Mouse (Mus musculus) MEL (cell line): ENCODE results near the gene Cdyl.

Experiments used
- BHLHE40 ChIP-seq: IDR thresholded peaks from 2 replicates; pipeline ENCODE4 v1.6.1; 2012; ENCODE audit warnings: low read depth, mild to moderate bottlenecking, inconsistent platforms, low read length, improper control_type of control experiment, borderline replicate concordance
- CTCF ChIP-seq, 3 experiments: IDR thresholded peaks in 2 of 3; conservative IDR thresholded peaks in 1 of 3; 2 replicates each; pipeline ENCODE4 v1.5.1; 2011 to 2012; ENCODE audit warnings: low read length in 3 of 3, low read depth in 2 of 3, mild to moderate bottlenecking in 2 of 3, improper control_type of control experiment in 1 of 3, inconsistent platforms in 1 of 3, mixed read lengths in 1 of 3, moderate library complexity in 1 of 3; ENCODE audit not compliant: control insufficient read depth in 1 of 3, insufficient read depth in 1 of 3, poor library complexity in 1 of 3, severe bottlenecking in 1 of 3
- EP300 ChIP-seq, 2 experiments: IDR thresholded peaks; 2 replicates each; pipeline ENCODE4 v1.6.1; 2011; ENCODE audit warnings: improper control_type of control experiment in 2 of 2, low read length in 2 of 2, low read depth in 1 of 2, mild to moderate bottlenecking in 1 of 2
- KAT2A ChIP-seq: conservative IDR thresholded peaks from 2 replicates; pipeline ENCODE4 v1.6.1; 2012; ENCODE audit warnings: low read depth, low read length, improper control_type of control experiment, inconsistent platforms
- MYB ChIP-seq: IDR thresholded peaks from 2 replicates; pipeline ENCODE4 v1.6.1; 2011; ENCODE audit warnings: mild to moderate bottlenecking, low read depth, low read length, improper control_type of control experiment
- NRF1 ChIP-seq: IDR thresholded peaks from 2 replicates; pipeline ENCODE4 v1.6.1; 2014; ENCODE audit warnings: low read depth, mild to moderate bottlenecking, inconsistent platforms, low read length, improper control_type of control experiment, moderate library complexity; ENCODE audit not compliant: poor library complexity, insufficient read depth, severe bottlenecking
- POLR2A ChIP-seq, 2 experiments: IDR thresholded peaks; 2 replicates each; pipeline ENCODE4 v1.6.1; 2011 to 2012; ENCODE audit warnings: low read length in 2 of 2, mild to moderate bottlenecking in 2 of 2, control low read depth in 1 of 2, improper control_type of control experiment in 1 of 2, low read depth in 1 of 2, moderate library complexity in 1 of 2; ENCODE audit not compliant: control insufficient read depth in 1 of 2, insufficient read depth in 1 of 2, poor library complexity in 1 of 2
- SMC3 ChIP-seq: IDR thresholded peaks from 2 replicates; pipeline ENCODE4 v1.6.1; 2011; ENCODE audit warnings: low read depth, low read length, improper control_type of control experiment
- TAL1 ChIP-seq: IDR thresholded peaks from 2 replicates; pipeline ENCODE4 v1.6.1; 2012; ENCODE audit warnings: mild to moderate bottlenecking, inconsistent platforms, low read length, moderate library complexity, mixed read lengths
- TBP ChIP-seq: IDR thresholded peaks from 2 replicates; pipeline ENCODE4 v1.8.0; 2011; ENCODE audit warnings: low read depth, low read length, improper control_type of control experiment
- ZC3H11A ChIP-seq: IDR thresholded peaks from 2 replicates; pipeline ENCODE4 v1.6.1; 2012; ENCODE audit warnings: low read depth, mild to moderate bottlenecking, inconsistent platforms, low read length, improper control_type of control experiment
- ZNF384 ChIP-seq: IDR thresholded peaks from 2 replicates; pipeline ENCODE4 v1.6.1; 2012; ENCODE audit warnings: low read depth, mild to moderate bottlenecking, inconsistent platforms, low read length, improper control_type of control experiment

DNA sequence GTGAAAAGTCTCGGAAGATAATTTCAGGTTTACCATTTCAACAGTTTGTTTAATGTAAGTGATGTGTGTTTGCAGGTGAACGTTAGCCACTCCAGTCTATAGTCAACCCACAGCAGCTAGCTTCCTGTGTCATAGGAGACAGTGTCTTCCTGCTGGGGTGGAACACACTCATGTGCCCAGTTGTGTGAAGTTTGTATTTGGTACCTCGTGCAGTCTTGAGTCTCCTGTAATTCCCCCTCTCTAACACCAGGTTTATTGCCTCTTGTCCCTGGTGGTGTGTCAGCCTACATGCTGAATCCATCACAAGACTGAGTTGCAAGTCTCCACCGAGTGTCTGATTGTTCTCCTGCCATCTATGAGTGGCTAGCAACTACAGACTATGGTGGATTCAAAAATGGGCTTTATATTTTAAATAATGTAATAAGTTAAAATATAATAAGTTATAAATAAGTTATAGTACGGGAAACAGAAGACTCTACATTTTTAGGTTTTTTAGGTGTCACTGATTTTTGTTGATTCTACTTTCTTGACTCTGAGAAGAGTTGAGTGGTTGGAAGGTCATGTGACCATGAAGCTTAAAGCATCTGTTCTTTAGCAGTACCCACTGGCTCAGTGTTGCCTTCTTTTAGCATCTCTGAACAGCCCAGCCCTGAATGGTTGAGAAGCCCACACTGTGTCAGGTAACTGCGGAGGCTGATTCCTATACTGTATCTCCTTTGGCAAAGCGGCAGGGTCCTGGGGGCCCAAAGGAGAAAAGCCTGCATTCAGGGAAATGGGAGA lies 153.9 kb downstream of the Cdyl start:
- no peak for TF ChIP-seq BHLHE40
- TF ChIP-seq CTCF (IDR thresholded peaks at IDR 0.05 in 2 of 3, conservative IDR thresholded peaks at IDR 0.05 in 1 of 3; ENCODE audit: control insufficient read depth in 1 of 3, insufficient read depth in 1 of 3, low read depth in 2 of 3, low read length in 3 of 3, poor library complexity in 1 of 3, severe bottlenecking in 1 of 3), result no peak
- TF ChIP-seq POLR2A (IDR thresholded peaks at IDR 0.05; ENCODE audit: control insufficient read depth in 1 of 2, insufficient read depth in 1 of 2, low read depth in 1 of 2, low read length in 2 of 2, poor library complexity in 1 of 2), result no peak
- no peak for TF ChIP-seq EP300 (IDR thresholded peaks at IDR 0.05; ENCODE audit: low read depth in 1 of 2, low read length in 2 of 2)
- TF ChIP-seq NRF1, result no peak
- no peak for TF ChIP-seq ZC3H11A
- TF ChIP-seq TBP, result no peak
- no peak for TF ChIP-seq ZNF384
- TF ChIP-seq SMC3, result no peak
- no peak for TF ChIP-seq KAT2A
- no peak for TF ChIP-seq MYB
- TF ChIP-seq TAL1, result no peak
